Mouse (Mus musculus): ENCODE results near the gene Tbc1d16.
"Not testable (repeated sequence)": the region's sequence is repeated elsewhere in the genome, so short reads cannot be mapped to it uniquely, and the experiment has no call there.

The Tbc1d16 gene

DNA sequence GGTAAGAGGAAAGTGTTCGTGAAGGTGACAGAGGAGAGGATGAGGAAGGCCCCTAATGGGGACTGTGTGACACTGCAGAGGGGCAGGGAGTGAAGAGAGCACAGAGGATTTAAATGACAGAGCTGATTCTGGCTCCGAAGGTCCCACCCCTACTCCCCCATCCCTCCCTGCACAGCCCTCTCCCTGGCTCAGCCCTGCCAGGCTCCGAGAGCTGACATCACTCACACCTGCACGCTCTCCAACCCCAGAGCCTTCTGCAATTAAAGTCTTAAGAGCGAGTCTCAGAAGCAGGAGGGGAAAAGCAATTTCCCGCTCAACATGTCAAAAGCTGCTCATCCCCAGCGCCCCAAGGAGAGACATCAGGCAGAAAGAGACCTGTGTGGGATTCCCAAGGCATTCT is 109.4 kb downstream of the Tbc1d16 start:
- DNase-seq (ENCODE audit: low read depth, low spot score): no peak

GRCm38 (mm10) chr11:119117945-119118344 is 110.4 kb downstream of the Tbc1d16 start:
- no peak for DNase-seq (ENCODE audit: low read depth, low spot score)

GRCm38 (mm10) chr11:119116992-119117391 is 111.3 kb downstream of the Tbc1d16 start:
- no peak for DNase-seq (ENCODE audit: low read depth, low spot score)

GRCm38 (mm10) chr11:119112721-119113120 is 115.6 kb downstream of the Tbc1d16 start:
- DNase-seq (ENCODE audit: low read depth, low spot score): no peak

DNA sequence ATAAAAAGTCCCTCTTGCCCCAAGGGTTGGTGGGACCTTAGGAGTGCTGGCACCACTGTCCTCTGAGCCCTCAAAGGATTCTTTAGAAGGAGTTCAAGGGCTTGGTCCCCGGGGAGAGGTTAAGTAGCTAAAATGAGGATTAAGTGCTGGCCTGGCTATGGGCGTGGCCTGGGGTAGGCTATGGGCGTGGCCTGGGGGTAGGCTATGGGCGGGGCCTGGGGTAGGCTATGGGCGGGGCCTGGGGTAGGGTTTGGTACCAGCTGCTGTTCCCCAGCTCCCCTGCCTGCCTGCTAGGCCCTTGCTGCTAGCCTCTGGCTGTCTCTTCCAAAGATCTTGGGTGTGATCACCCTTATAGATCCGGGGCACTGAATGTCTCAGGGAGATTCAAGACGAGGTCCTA is 117.0 kb downstream of the Tbc1d16 start:
- peak; percentile 70 for DNase-seq (ENCODE audit: low read depth, low spot score)

- DNase-seq (ENCODE audit: low read depth, low spot score): peak; percentile 64
These were observed 118.8 kb downstream of the Tbc1d16 start for GRCm38 (mm10) chr11:119109415-119110071.

- peak; percentile 84 for DNase-seq (ENCODE audit: low read depth, low spot score)
These were observed 119.6 kb downstream of the Tbc1d16 start for GRCm38 (mm10) chr11:119108573-119109263.

GRCm38 (mm10) chr11:119106289-119106688 is 122.0 kb downstream of the Tbc1d16 start:
- peak; percentile 57 for DNase-seq (ENCODE audit: low read depth, low spot score)

DNA sequence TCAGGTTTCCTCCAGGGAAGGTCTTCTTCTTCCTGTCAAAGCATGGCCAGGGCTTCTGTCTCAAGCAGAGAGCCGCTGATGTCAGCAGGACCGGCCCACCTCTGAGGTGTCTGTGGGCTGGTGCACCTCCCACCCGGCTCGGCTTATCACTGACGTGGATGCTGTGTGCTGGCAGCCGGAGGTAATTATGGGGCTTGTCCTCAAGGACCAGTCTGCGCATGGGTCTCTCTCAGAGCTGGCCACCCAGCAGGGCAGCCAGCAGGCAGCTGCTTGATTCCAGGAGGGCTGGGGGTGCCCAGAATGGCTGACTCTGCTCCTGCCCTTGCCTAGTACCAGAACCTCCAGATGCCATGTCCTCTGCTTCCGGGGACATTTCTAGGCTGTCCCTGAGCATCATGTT is 122.6 kb downstream of the Tbc1d16 start:
- DNase-seq (ENCODE audit: low read depth, low spot score): no peak

GRCm38 (mm10) chr11:119105071-119105609 is 123.2 kb downstream of the Tbc1d16 start:
- DNase-seq (ENCODE audit: low read depth, low spot score): no peak

DNA sequence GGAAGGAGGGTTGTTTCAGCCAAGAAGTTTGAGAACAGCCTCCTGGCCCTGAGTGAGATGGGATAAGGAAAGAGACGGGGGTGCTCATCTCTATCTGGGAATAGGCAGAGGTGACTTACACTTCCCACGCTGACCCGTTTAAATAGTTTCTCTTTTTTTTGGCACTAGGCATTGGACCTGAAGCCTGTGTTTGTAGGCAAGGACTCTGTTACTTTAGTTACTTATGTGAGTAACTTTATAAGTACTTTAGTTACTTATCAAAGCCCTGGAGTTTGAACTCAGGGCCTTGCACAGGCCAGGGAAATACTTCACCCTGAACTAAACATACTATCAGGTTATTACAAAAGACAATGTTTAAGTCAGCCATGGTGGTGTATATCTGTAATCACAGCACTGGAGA is 124.3 kb downstream of the Tbc1d16 start:
- no peak for DNase-seq (ENCODE audit: low read depth, low spot score)

- DNase-seq (ENCODE audit: low read depth, low spot score): not testable (repeated sequence)
These were observed 127.9 kb downstream of the Tbc1d16 start for GRCm38 (mm10) chr11:119100355-119100754.

DNA sequence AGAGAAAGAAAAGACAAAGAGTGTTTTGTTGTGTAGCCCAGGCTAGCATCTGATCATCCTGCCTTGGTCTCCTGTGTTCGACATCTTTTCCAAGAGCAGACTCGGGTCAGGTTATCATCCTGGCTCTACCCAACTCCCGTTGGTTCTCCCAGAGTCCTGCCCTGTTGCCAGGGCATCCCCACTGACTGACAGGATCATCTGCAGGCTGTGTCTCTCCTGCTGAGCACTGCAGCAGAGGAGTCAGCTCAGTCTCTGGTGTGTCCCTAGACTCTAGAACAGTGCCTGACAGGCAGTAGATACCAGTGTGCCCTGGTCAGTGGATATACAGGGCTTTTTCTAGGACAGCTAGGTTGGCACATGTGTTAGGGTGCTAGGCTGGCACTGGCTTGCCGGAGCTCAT is 130.1 kb downstream of the Tbc1d16 start:
- DNase-seq (ENCODE audit: low read depth, low spot score): no peak

DNA sequence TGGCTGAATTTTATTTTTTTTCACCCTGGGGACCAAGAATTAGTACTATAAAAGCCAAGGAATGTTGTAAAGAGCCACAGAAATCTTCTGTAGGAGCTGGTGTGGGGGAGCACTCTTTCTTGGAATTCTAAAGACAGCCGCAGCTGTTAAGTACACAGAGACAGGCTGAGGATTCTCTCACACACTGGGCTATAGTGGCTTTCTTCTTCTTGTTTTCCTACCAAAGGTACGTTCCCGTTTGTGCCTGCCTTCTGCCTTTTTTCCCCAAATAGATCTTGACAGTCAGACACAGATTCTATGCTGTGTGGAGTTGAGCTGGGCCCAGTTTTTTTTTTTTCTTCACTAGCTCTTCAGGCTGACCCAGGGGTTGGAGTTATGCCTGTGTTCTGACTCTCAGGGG is 132.9 kb downstream of the Tbc1d16 start:
- DNase-seq (ENCODE audit: low read depth, low spot score): no peak

GRCm38 (mm10) chr11:119093322-119093721 is 135.0 kb downstream of the Tbc1d16 start:
- DNase-seq (ENCODE audit: low read depth, low spot score): peak; percentile 35
